Mouse (Mus musculus) bone marrow macrophage, adult 2 months (primary cell): ENCODE results near the gene Iqschfp. TPM values are rescaled to one million over a fixed set of nuclear protein-coding genes. Genes with fewer than 3 reads are reported as not detected.

Experiments used
- H3K27ac ChIP-seq: 2 replicates; pipeline ENCODE4 v1.5.1; 2012; ENCODE audit warnings: low read depth, low read length; ENCODE audit not compliant: insufficient read depth
- H3K4me1 ChIP-seq: 2 replicates; pipeline ENCODE4 v1.6.1; 2012; ENCODE audit warnings: low read length; ENCODE audit not compliant: control insufficient read depth, insufficient read depth
- H3K4me3 ChIP-seq: 2 replicates; pipeline ENCODE4 v1.5.1; 2012; ENCODE audit warnings: mild to moderate bottlenecking, low read length, moderate library complexity; ENCODE audit not compliant: insufficient read depth
- CTCF ChIP-seq: IDR thresholded peaks from 2 replicates; pipeline ENCODE4 v1.5.1; 2012; ENCODE audit warnings: low read depth, mild to moderate bottlenecking, low read length, moderate library complexity
- POLR2A ChIP-seq: IDR thresholded peaks from 2 replicates; pipeline ENCODE4 v1.6.1; 2012; ENCODE audit warnings: mild to moderate bottlenecking, low read depth, low read length, borderline replicate concordance
- polyA plus RNA-seq: library from polyadenylated mRNA; stranded (reverse); fragments of >200 nt; gene quantifications from 2 replicates; pipeline ENCODE4 v1.2.4, GENCODE M21; 2012; ENCODE audit not compliant: missing spikeins, insufficient read depth, insufficient read length

Gene Iqschfp
- polyA plus RNA-seq, 1 experiment = not detected

DNA sequence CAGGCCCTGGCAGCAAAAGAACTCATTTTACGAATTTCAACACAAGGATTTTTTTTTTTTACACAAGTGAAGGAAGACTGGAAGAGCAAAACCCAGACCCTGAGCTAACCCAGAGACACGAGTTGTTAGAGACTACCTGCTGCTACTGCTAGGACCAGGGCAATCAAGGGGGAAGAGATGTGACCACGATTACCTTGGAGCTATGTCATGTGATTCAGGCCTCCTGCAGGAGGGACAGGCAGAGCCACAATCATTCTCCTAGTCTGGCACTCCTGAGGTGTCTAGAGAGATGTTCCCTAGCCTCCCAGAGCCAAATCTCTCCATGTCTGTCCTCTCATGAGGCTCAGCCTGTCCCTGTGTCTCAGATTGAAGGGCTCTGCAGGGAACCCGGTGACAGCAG lies 634.4 kb downstream of the Iqschfp start:
- H3K27ac ChIP-seq = no peak overlapping the region
- TF ChIP-seq CTCF (no peak), POLR2A (no peak)
- no peaks in the 10 kb centered on the region for H3K4me1 ChIP-seq
- H3K4me3 ChIP-seq = no peak overlapping the region

DNA sequence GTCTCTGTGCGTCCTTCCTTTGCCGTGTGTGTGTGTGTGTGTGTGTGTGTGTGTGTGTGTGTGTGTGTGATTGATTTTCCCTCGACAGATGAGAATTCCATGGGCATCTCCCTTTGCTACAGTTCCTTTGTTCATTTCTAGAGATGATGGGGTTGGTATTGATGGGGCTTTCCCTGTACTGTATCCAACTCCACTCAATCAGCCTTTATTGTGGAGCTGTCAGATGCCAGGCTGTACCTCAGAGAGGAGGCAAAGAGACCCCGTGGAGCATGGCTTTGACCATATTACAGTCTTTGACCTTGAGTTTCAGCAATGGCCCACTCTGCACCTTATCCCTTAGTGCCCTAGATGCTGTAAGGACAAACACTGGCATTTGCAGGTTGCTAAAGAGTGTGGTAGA lies 635.1 kb downstream of the Iqschfp start:
- Histone ChIP-seq H3K27ac (no peak overlapping the region), H3K4me1 (no peaks in the 10 kb centered on the region), H3K4me3 (no peak overlapping the region)
- TF ChIP-seq POLR2A (no peak), CTCF (no peak)

DNA sequence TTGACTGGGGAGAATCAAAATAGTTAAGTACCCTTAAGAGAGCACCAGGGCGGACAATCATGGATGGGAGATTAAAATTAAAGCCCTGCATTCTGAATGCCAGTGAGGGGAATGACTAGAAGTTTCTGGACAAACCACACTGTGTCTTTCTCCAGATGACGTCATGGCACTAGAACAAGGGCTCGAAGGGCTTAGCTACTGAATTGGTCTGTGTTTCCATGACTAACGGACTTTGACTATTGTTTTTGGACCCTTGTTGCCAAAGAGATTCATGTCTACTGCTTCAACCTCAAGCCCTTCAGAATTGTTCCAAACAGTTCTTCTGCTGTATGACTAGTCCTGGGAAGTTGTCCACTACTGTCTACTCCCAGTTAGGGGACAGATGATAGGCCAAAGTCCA lies 639.9 kb downstream of the Iqschfp start:
- TF ChIP-seq CTCF (no peak), POLR2A (no peak)
- Histone ChIP-seq H3K4me1 (no peaks in the 10 kb centered on the region), H3K4me3 (no peak overlapping the region), H3K27ac (no peak overlapping the region)

DNA sequence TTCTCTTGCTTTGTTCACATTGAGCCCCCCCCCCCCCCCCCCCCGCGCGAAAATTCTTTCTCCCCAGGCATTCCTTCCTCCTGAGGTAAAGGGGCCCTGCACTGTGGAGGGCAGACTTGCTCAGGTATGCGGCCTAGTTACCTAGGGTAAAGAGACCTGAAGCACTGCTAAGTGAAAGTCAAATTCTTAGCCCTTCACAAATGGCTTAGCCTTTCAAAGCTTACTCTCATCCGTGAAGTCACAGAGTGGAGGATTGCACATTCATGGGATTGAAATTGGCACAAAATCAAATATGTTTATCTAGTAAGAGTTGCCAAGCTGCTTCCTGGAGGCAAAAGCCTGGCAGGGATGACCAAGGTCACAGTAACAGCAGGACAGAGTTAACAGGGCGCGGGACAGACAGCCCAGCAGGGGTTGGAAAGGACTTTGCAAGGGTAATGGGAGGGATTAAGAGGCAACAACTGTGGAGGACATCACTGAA lies 642.6 kb downstream of the Iqschfp start:
- TF ChIP-seq POLR2A = no peak
- no peak for TF ChIP-seq CTCF
- Histone ChIP-seq H3K4me3 (no peak overlapping the region), H3K4me1 (no peaks in the 10 kb centered on the region), H3K27ac (no peak overlapping the region)

DNA sequence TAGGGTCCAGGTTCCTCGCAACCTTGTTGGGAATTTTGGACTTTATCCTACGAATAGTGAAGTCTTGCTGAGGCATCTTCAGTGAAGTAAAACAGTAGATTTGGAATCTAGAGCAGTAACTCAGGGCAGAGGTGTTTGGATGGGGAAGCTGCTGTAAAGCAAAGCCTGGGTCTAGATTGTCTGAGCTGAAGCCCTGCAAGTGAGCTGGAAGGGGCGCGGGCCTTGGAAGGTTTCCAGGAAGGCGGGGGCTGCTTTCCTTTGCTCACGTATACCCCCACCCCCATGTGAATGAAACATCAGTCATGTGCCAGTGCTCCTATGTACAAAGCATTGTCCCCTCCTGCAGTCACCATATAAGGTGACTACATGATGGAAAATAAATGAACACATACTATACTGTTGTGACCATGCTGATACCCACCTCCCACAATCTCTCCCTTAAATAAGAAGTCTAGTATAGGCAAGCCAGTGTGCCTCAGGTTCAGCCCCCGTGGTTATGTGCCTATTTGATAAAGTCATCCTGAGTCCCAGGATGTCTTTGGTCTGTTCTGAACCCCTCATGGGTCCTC lies 643.2 kb downstream of the Iqschfp start:
- no peak overlapping the region for H3K4me3 ChIP-seq
- H3K4me1 ChIP-seq = no peaks in the 10 kb centered on the region
- TF ChIP-seq POLR2A = no peak
- no peak for TF ChIP-seq CTCF
- no peak overlapping the region for H3K27ac ChIP-seq

DNA sequence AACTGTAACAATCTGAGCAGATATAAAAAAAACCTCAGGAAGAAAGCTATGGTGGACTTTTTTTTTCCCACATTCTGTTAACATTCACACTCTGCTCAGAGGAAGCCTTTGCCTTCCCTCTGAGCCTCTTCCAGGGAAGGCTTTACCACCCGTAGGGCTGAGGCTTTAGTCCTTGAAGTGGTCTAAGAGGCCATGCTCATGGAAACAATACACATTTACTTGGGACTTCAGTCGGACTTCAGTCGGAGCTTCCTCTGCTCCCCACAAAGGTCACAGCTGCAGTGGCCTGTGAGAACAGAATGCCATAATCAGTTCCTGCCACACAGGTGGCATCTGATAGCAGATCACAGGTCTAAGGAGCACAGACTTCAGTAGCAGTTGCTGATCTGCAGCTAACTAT lies 644.0 kb downstream of the Iqschfp start:
- no peaks in the 10 kb centered on the region for H3K4me1 ChIP-seq
- TF ChIP-seq CTCF = no peak
- no peak for TF ChIP-seq POLR2A
- H3K4me3 ChIP-seq = no peak overlapping the region
- H3K27ac ChIP-seq = no peak overlapping the region

DNA sequence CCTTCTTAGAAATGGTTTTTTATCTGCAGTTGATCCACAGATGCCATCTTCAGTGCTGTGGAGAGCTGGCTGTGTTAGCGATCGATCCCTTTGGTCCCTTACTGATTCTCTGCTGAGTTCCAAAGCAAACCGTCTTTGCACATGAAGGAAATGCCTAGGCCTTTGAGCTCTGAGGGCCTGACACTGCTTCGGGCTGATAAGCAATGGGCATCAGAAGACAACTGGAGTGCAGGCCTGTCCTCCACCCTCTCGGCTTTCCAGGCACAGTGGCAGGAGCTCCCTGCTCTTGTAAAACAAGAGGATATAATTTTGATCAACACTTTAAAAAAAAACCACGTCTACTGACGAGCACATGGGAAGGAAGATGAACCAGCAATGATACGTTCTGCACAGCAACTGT lies 649.7 kb downstream of the Iqschfp start:
- TF ChIP-seq POLR2A (no peak), CTCF (no peak)
- no peak overlapping the region for H3K4me3 ChIP-seq
- H3K4me1 ChIP-seq = no peaks in the 10 kb centered on the region
- no peak overlapping the region for H3K27ac ChIP-seq

DNA sequence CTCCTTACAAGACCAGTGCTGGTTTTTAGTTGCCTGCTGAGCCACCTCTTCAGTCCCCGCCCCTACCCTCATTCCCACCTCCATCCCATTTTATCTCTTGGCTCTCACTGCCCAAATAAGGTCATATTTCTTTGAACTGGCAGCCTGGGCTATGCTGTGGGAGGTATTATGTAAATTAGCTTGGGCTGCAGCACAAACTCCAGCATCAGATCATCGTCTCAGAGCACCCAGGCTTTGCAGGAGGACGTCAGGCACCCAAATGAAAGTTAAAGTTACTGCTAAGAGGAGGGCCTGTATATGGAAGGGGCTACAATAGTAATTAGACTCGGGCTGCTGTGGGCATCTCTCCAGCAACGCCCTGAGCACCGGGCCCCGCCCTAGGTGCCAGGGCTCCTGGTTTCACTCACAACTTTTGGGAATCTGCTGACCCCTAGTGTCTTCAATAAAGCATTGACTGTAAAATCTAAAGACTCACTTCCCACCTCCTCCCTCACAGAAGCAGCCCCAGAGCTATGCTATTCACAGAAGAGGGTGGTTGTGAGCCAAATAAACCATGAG lies 651.0 kb downstream of the Iqschfp start:
- TF ChIP-seq CTCF (no peak), POLR2A (no peak)
- Histone ChIP-seq H3K4me3 (no peak overlapping the region), H3K27ac (no peak overlapping the region), H3K4me1 (no peaks in the 10 kb centered on the region)

DNA sequence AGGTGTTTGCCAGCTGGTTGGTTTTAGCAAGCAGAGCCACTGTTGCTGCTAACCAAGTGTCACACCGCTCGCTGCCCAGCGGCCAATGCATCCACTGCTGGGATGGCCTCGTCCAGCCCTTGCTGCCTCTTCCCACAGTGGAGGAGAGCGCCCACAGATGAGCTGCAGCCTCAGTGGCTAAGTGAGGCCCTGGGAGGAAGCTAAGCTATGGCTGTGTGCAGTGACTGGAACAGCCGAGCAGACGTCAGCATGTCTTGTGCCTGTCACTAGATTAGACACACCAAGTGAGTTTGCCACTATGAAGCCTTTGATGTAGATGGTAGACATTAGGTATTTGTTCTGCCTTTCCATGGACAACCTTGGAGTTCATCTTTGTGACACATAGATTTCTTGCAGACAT lies 652.8 kb downstream of the Iqschfp start:
- no peak overlapping the region for H3K4me3 ChIP-seq
- H3K4me1 ChIP-seq = no peaks in the 10 kb centered on the region
- no peak overlapping the region for H3K27ac ChIP-seq
- TF ChIP-seq CTCF (no peak), POLR2A (no peak)

DNA sequence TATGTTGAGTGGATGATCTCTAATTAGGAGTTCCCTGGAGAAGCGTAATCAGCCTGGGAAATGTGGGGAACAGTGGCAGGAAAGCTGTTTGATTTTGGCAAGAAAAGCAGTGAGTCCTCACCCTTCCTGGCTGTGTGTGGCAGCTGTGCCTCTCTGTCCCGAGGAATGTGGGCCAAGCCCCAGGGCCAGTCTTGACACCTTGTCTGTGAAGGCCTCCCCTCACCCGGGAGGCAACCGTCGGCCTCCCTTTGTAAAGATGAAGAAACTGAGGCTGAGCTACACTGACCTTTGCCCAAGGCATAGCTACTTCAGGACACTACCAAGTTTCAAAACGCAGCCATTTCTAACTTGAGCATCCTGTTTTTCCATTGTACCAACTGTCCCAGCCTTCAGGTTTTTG lies 653.9 kb downstream of the Iqschfp start:
- H3K27ac ChIP-seq = no peak overlapping the region
- no peaks in the 10 kb centered on the region for H3K4me1 ChIP-seq
- H3K4me3 ChIP-seq = no peak overlapping the region
- TF ChIP-seq POLR2A (no peak), CTCF (no peak)
